Mouse (Mus musculus): ENCODE measurements at regions not wholly inside any gene's neighbourhood (a gene's known extent, or its start where the extent isn't known, plus 50 kb on each side); places are given as distances from the start of the nearest gene placed in this dataset.

GRCm38 (mm10) chr12:96117553-96117952, 425.5 kb downstream of the Flrt2 start:
- WGBS = 73% methylated on average over 3 of the region's 3 CpGs
- no peaks in the 10 kb centered on the region for H3K4me1 ChIP-seq (ENCODE audit: control insufficient read depth, insufficient read depth, low read length)
- H3K27ac ChIP-seq (replicated peaks; ENCODE audit: insufficient read depth, low read depth, low read length) = no peak overlapping the region
- H3K79me2 ChIP-seq (ENCODE audit: control insufficient read depth, insufficient read depth, low read length) = no peaks in the 10 kb centered on the region
- no peak for DNase-seq (ENCODE audit: extremely low read depth, low read depth, low spot score)
- no peak for TF ChIP-seq CTCF (IDR thresholded peaks at IDR 0.05; ENCODE audit: low read depth, low read length)
- no peak for TF ChIP-seq POLR2A (IDR thresholded peaks at IDR 0.05; ENCODE audit: extremely low read depth, insufficient read depth, low read length)
- H3K9ac ChIP-seq (ENCODE audit: low read depth, low read length) = no peak overlapping the region
- H3K27me3 ChIP-seq (ENCODE audit: control insufficient read depth, insufficient read depth, low read length) = no peaks in the 10 kb centered on the region
- no peaks in the 10 kb centered on the region for H3K36me3 ChIP-seq (ENCODE audit: control insufficient read depth, insufficient read depth, low read length)
- no peak overlapping the region for H3K4me3 ChIP-seq (ENCODE audit: insufficient read depth, low read depth, low read length)

DNA sequence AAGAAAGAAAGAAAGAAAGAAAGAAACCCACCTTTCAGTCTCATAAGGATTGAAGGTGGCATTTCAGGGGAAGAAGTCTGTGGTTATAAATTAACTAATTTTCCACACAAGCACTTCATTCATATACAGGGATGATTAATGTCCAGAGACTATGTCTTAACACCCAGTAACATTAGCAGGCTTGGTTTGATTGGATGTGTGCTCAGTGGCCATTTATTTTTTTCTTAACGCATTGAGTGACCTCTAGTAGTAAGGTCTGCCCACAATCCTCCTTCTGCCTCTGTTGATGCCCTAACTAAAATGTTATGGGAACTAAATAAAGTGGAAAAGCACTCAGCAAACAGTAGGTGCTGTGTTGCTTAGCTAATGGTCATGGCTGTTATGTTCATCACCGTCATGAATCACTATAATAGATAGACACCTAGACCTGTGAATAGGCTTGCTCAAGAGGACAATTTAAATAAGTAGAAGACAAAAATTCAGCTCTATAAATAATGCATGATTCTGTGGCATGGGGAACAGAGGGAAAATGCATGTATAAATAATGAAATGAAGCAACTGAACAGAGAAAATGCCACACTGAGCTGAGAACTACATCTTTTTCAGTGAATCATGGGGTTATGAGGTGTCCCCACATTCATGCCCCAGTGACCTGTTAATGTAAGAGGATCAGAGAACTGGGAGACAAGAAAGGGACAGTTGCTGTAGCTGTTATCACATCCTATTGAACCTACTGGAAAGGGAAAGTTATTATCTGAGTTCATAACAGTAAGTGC, 432.3 kb downstream of the Flrt2 start:
- Histone ChIP-seq H3K27me3 (ENCODE audit: control insufficient read depth, insufficient read depth, low read length) (no peaks in the 10 kb centered on the region), H3K4me3 (ENCODE audit: insufficient read depth, low read depth, low read length) (no peak overlapping the region), H3K4me1 (ENCODE audit: control insufficient read depth, insufficient read depth, low read length) (no peaks in the 10 kb centered on the region), H3K36me3 (ENCODE audit: control insufficient read depth, insufficient read depth, low read length) (no peaks in the 10 kb centered on the region), H3K79me2 (ENCODE audit: control insufficient read depth, insufficient read depth, low read length) (no peaks in the 10 kb centered on the region), H3K27ac (replicated peaks; ENCODE audit: insufficient read depth, low read depth, low read length) (no peak overlapping the region), H3K9ac (ENCODE audit: low read depth, low read length) (no peak overlapping the region)
- WGBS = 88% methylated on average over 2 of the region's 2 CpGs
- no peak for DNase-seq (ENCODE audit: extremely low read depth, low read depth, low spot score)
- no peak for TF ChIP-seq POLR2A (IDR thresholded peaks at IDR 0.05; ENCODE audit: extremely low read depth, insufficient read depth, low read length)
- TF ChIP-seq CTCF (IDR thresholded peaks at IDR 0.05; ENCODE audit: low read depth, low read length) = no peak

DNA sequence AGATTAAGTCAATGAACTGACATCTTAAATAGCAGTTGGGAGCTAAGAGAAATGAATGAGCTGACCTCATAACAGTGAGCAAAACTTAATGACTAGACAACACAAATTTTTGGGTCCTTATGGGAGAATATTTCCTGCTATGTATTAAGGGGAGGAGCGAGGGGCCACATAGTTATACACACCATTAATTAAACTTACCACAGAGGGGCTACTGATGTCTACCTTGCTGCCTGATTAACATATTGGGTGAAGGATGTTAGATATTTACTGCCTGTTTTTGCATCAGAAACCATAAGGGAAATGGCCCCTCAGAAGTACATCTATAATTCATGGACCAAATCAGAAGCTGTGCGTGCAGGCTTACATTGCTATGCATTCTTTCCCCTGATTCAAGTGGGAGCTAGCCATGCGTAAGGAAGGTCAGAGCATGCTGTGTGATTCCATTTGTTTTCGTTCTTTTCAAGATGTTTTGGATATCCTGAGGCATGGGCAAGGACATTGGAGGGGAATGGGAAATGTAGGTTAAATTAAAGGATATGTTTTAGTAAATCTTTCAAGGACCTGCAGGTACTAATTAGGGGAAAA, 437.9 kb downstream of the Flrt2 start:
- TF ChIP-seq CTCF (IDR thresholded peaks at IDR 0.05; ENCODE audit: low read depth, low read length) (no peak), POLR2A (IDR thresholded peaks at IDR 0.05; ENCODE audit: extremely low read depth, insufficient read depth, low read length) (no peak)
- no peaks in the 10 kb centered on the region for H3K36me3 ChIP-seq (ENCODE audit: control insufficient read depth, insufficient read depth, low read length)
- 86% methylated on average over 4 of the region's 4 CpGs for WGBS

DNA sequence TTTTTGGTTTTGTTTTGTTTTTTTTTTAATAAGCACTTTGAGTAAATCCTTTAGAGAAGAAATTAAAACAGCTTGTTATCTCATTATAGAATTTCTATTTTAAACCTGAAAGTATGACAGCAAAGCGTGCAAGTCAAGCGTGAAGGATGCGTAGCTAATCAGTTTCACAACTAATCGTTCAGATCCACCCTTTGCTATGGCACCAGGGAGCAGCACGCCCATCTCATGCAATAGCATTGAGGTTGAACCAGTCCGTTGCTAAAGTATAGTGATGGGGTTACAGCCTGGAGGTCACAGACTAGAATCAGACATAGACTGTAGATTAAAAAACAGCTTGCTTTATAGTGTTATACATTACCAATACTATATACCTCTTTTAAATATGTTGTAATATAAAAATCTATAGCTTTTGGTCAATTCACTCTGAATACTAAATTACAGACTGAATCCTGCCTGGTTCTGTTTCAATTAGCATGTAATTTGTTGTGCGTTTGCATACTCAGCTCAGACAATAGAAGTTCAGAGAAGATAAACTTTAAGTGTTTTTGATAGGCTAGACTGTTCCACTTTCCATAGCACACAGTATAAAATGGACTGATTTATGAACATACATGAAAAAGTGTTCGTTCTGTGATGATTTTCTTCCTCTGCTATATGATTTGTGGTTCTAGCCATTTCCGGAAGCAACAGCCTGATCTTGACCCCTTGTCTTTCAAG, 438.9 kb downstream of the Flrt2 start:
- 86% methylated on average over 9 of the region's 9 CpGs for WGBS
- Histone ChIP-seq H3K27ac (replicated peaks; ENCODE audit: insufficient read depth, low read depth, low read length) (no peak overlapping the region), H3K27me3 (ENCODE audit: control insufficient read depth, insufficient read depth, low read length) (no peaks in the 10 kb centered on the region), H3K4me3 (ENCODE audit: insufficient read depth, low read depth, low read length) (no peak overlapping the region), H3K4me1 (ENCODE audit: control insufficient read depth, insufficient read depth, low read length) (no peaks in the 10 kb centered on the region), H3K79me2 (ENCODE audit: control insufficient read depth, insufficient read depth, low read length) (no peaks in the 10 kb centered on the region), H3K36me3 (ENCODE audit: control insufficient read depth, insufficient read depth, low read length) (no peaks in the 10 kb centered on the region), H3K9ac (ENCODE audit: low read depth, low read length) (no peak overlapping the region)
- no peak for DNase-seq (ENCODE audit: extremely low read depth, low read depth, low spot score)
- TF ChIP-seq CTCF (IDR thresholded peaks at IDR 0.05; ENCODE audit: low read depth, low read length) (no peak), POLR2A (IDR thresholded peaks at IDR 0.05; ENCODE audit: extremely low read depth, insufficient read depth, low read length) (no peak)

More for the DNA sequence above, 437.9 kb downstream of the Flrt2 start:
- H3K9ac ChIP-seq (ENCODE audit: low read depth, low read length) = no peak overlapping the region
- no peak for DNase-seq (ENCODE audit: extremely low read depth, low read depth, low spot score)
- no peak overlapping the region for H3K27ac ChIP-seq (replicated peaks; ENCODE audit: insufficient read depth, low read depth, low read length)
- H3K27me3 ChIP-seq (ENCODE audit: control insufficient read depth, insufficient read depth, low read length) = no peaks in the 10 kb centered on the region
- no peak overlapping the region for H3K4me3 ChIP-seq (ENCODE audit: insufficient read depth, low read depth, low read length)
- H3K4me1 ChIP-seq (ENCODE audit: control insufficient read depth, insufficient read depth, low read length) = no peaks in the 10 kb centered on the region
- H3K79me2 ChIP-seq (ENCODE audit: control insufficient read depth, insufficient read depth, low read length) = no peaks in the 10 kb centered on the region

- TF ChIP-seq POLR2A (IDR thresholded peaks at IDR 0.05; ENCODE audit: extremely low read depth, insufficient read depth, low read length) (no peak), CTCF (IDR thresholded peaks at IDR 0.05; ENCODE audit: low read depth, low read length) (no peak)
These were observed 442.1 kb downstream of the Flrt2 start for GRCm38 (mm10) chr12:96134136-96134535.

More at GRCm38 (mm10) chr12:96134136-96134535, 442.1 kb downstream of the Flrt2 start:
- no peak for DNase-seq (ENCODE audit: extremely low read depth, low read depth, low spot score)
- no peak overlapping the region for H3K4me3 ChIP-seq (ENCODE audit: insufficient read depth, low read depth, low read length)
- no peak overlapping the region for H3K9ac ChIP-seq (ENCODE audit: low read depth, low read length)
- no peaks in the 10 kb centered on the region for H3K79me2 ChIP-seq (ENCODE audit: control insufficient read depth, insufficient read depth, low read length)
- no peak overlapping the region for H3K27ac ChIP-seq (replicated peaks; ENCODE audit: insufficient read depth, low read depth, low read length)
- no peaks in the 10 kb centered on the region for H3K4me1 ChIP-seq (ENCODE audit: control insufficient read depth, insufficient read depth, low read length)
- H3K27me3 ChIP-seq (ENCODE audit: control insufficient read depth, insufficient read depth, low read length) = no peaks in the 10 kb centered on the region
- no peaks in the 10 kb centered on the region for H3K36me3 ChIP-seq (ENCODE audit: control insufficient read depth, insufficient read depth, low read length)
- 57% methylated on average over 5 of the region's 5 CpGs for WGBS

Data from liver, adult 2 months (tissue).